Mouse (Mus musculus) liver, embryonic 14.5 days (tissue): Measurements from ENCODE around the gene Fcmr.

Source experiments
- CTCF ChIP-seq: IDR thresholded peaks from 2 replicates; pipeline ENCODE4 v1.5.1; 2016; ENCODE audit warnings: antibody characterized with exemption, low read depth, control low read depth
- EP300 ChIP-seq: IDR thresholded peaks from 2 replicates; pipeline ENCODE4 v1.6.1; 2016; ENCODE audit warnings: antibody characterized with exemption, low read depth

DNA sequence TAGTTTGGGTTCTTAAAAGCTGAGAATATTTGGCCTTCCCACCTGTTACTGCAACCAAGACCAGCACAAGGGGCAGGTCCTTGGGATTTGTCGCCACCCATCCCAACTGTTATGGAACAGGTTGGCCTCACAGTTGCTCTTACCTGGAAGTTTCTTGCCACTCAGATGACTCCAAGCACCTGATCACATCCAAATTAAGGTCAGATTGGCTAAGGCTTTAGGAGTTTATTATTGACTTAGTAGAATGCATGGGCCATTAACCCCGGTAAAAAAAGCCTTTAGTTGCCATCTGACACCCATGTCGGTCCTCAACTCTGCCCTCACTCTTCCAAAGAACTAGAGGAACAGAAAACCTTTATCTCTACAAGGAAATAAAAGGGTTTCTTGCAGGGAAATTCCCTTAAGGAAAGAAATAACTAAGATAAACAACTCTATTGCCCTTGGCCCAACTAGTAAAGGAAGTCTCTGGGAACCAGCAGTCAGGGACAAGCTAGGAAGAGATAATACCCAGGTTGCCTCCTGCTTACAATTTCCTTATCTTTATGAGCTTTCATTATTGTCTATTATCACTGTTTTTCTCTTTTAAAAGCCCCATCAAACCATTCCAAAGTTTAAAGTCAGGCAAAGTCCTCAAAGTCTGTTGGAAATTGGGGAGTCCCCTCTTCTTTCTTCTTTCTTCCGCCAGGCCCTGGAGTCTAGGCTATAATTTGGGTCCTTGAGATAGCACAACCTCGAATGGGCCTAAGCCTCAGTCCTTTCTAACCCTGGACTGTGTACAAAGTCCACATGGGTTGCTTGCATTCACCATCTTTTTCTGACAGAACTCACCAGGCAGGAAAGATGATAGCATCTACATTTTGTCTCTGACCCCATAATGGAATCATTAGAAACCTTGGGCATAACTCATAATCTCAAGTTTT lies 33.0 kb upstream of the Fcmr start:
- TF ChIP-seq CTCF (no peak), EP300 (no peak)
